Mouse (Mus musculus): ENCODE data around the gene Abcc5.
"Not testable (repeated sequence)": the region's sequence is repeated elsewhere in the genome, so short reads cannot be mapped to it uniquely, and the experiment has no call there.

DNA sequence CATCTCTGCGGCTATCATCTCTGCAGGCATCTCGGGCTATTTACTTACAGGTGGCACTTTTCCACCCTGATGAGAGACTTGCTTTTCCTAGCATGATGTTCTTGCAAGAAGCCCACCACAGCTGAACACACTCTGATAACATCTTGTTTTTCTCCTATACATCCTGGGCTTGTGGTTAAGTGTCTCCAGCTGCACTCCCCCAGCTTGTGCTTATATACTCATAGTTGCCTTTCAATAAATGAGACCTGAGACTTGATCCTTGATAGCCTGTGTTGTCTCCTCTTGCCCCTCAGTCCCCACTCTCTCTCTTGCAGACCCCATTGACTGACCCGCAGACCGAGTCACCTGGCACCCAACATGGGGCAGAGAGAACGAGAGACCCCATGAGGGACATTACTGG, 32.5 kb upstream of the Abcc5 start:
- not testable (repeated sequence) for TF ChIP-seq POLR2A (IDR thresholded peaks at IDR 0.05; ENCODE audit: low read depth, low read length); CTCF (IDR thresholded peaks at IDR 0.05; ENCODE audit: extremely low read depth, insufficient read length, insufficient replicate concordance, low read depth, low read length)
